Mouse (Mus musculus) midbrain, embryonic 15.5 days (tissue): Measurements from ENCODE around the gene Ccdc39. TPM values are rescaled to one million over a fixed set of nuclear protein-coding genes. Genes with fewer than 3 reads are reported as not detected.

Source experiments
- polyA plus RNA-seq: library from polyadenylated mRNA; unstranded; fragments of >200 nt; fragmentation: Nextera tagmentation; extraction: Ambion mirVana; gene quantifications from 2 replicates; pipeline ENCODE4 v1.2.1, GENCODE M21; 2015

Gene Ccdc39
- polyA plus RNA-seq, 1 experiment from 2014 or later = 19.5 TPM

Other genes with a start within 250 kb of the Ccdc39 start
- 72.2 and 74.1 TPM in 2 replicates for gene Ttc14, start 44.5 kb downstream of the Ccdc39 start, polyA plus RNA-seq
- gene Fxr1, start 175.6 kb upstream of the Ccdc39 start, polyA plus RNA-seq = 35.0 and 35.3 TPM in 2 replicates
- gene Dnajc19, start 237.0 kb upstream of the Ccdc39 start, polyA plus RNA-seq = 99.8 and 104 TPM in 2 replicates